Mouse (Mus musculus): Measurements from ENCODE around the gene Catsper4.
A peak's percentile ranks its signal among the peaks of the same experiment; 100 is the strongest.

Gene Catsper4

GRCm38 (mm10) chr4:134251241-134252130 lies 24.3 kb upstream of the Catsper4 start:
- DNase-seq (ENCODE audit: extremely low read depth, low read depth, low spot score): no peak

GRCm38 (mm10) chr4:134250930-134251240 lies 23.7 kb upstream of the Catsper4 start:
- no peak for DNase-seq (ENCODE audit: extremely low read depth, low read depth, low spot score)

GRCm38 (mm10) chr4:134250116-134250929 lies 23.1 kb upstream of the Catsper4 start:
- no peak for DNase-seq (ENCODE audit: extremely low read depth, low read depth, low spot score)

- no peak for DNase-seq (ENCODE audit: extremely low read depth, low read depth, low spot score)
Observed at GRCm38 (mm10) chr4:134249651-134250050, 22.5 kb upstream of the Catsper4 start.

- DNase-seq (ENCODE audit: extremely low read depth, low read depth, low spot score): no peak
Observed at GRCm38 (mm10) chr4:134246719-134247258, 19.6 kb upstream of the Catsper4 start, which contains the start of gene Gm30191. Gene Gm30191 (plus strand): TSS chr4:134246935.

- DNase-seq (ENCODE audit: extremely low read depth, low read depth, low spot score): no peak
Observed at GRCm38 (mm10) chr4:134246256-134246655, 19.1 kb upstream of the Catsper4 start.

GRCm38 (mm10) chr4:134245148-134245843 lies 18.1 kb upstream of the Catsper4 start, which contains the start of gene Zfp593:
Gene Zfp593 (minus strand): TSS chr4:134245592.
- DNase-seq (ENCODE audit: extremely low read depth, low read depth, low spot score): peak; percentile 25

GRCm38 (mm10) chr4:134243516-134244250 lies 16.5 kb upstream of the Catsper4 start, which contains the start of gene E130218I03Rik:
Gene E130218I03Rik (plus strand): TSS chr4:134243662.
- no peak for DNase-seq (ENCODE audit: extremely low read depth, low read depth, low spot score)

GRCm38 (mm10) chr4:134238686-134239085 lies 11.5 kb upstream of the Catsper4 start:
- no peak for DNase-seq (ENCODE audit: extremely low read depth, low read depth, low spot score)

GRCm38 (mm10) chr4:134238279-134238651 lies 11.1 kb upstream of the Catsper4 start, which contains the start of gene Cnksr1:
Gene Cnksr1 (minus strand): TSS chr4:134238399.
- peak; percentile 68 for DNase-seq (ENCODE audit: extremely low read depth, low read depth, low spot score)

GRCm38 (mm10) chr4:134237582-134238278 lies 10.5 kb upstream of the Catsper4 start:
- DNase-seq (ENCODE audit: extremely low read depth, low read depth, low spot score): no peak

- DNase-seq (ENCODE audit: extremely low read depth, low read depth, low spot score): no peak
Observed at GRCm38 (mm10) chr4:134234876-134235275, 7.7 kb upstream of the Catsper4 start.

GRCm38 (mm10) chr4:134230431-134230830 lies 3.2 kb upstream of the Catsper4 start:
- no peak for DNase-seq (ENCODE audit: extremely low read depth, low read depth, low spot score)

GRCm38 (mm10) chr4:134222793-134223600 lies 4.2 kb downstream of the Catsper4 start:
- DNase-seq (ENCODE audit: extremely low read depth, low read depth, low spot score): no peak

GRCm38 (mm10) chr4:134206488-134207053 lies 20.6 kb downstream of the Catsper4 start:
- no peak for DNase-seq (ENCODE audit: extremely low read depth, low read depth, low spot score)

- DNase-seq (ENCODE audit: extremely low read depth, low read depth, low spot score): no peak
Observed at GRCm38 (mm10) chr4:134203340-134203896, 23.8 kb downstream of the Catsper4 start.

GRCm38 (mm10) chr4:134202904-134203303 lies 24.3 kb downstream of the Catsper4 start, which contains the start of gene Gm7534:
Gene Gm7534 (minus strand): TSS chr4:134203004.
- DNase-seq (ENCODE audit: extremely low read depth, low read depth, low spot score): no peak

GRCm38 (mm10) chr4:134199371-134199770 lies 27.8 kb downstream of the Catsper4 start:
- DNase-seq (ENCODE audit: extremely low read depth, low read depth, low spot score): no peak

All from fat pad, adult 2 months (tissue).